In the genomic region with DNA sequence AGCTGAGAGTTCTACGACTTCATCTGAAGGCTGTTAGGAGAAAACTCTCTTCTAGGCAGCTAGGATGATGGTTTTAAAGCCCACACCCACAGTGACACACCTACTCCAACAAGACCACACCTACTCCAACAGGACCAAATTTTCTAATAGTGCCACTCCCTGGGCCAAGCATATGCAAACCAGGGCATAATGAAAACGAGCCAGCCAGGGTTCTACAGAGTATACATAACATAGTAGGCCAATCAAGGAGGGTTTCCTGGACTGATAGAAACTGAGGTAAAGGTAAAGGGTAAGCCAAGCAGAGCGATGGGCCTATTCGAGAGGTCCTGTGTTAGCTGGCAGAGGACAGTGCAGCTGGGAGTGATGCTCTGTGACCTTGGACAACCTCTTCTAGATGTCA, we compare ENCODE assay signal across 18 mouse cellular contexts.
"Had no signal": no experiment of that assay in that cellular context is flagged by ENCODE, and none has a peak within 500 bp of the region (broad histone marks: within the 10 kb centered on the region; RNA-seq: fewer than 3 reads in every experiment).

No protein-coding gene starts in this region.

- H3K9me3 ChIP-seq: lung, embryonic 15.5 days; megakaryocyte, embryonic 14.5 days; midbrain, embryonic 13.5 days; neural tube, embryonic 12.5 days; stomach, embryonic 15.5 days had no signal

- H3K4me3 ChIP-seq: lung, embryonic 15.5 days; midbrain, embryonic 13.5 days; neural tube, embryonic 12.5 days; stomach, embryonic 15.5 days had no signal

- H3K27ac ChIP-seq: macrophage; midbrain, embryonic 13.5 days; neural tube, embryonic 12.5 days; stomach, postnatal 0 days had no signal

- H3K9ac ChIP-seq: liver, postnatal 0 days; lung, embryonic 15.5 days; midbrain, embryonic 13.5 days; neural tube, embryonic 12.5 days; stomach, embryonic 15.5 days had no signal

- ATAC-seq: liver, postnatal 0 days; lung, postnatal 0 days; midbrain, embryonic 13.5 days; midbrain, embryonic 16.5 days had no signal

- H3K36me3 ChIP-seq: lung, embryonic 15.5 days; midbrain, embryonic 13.5 days; neural tube, embryonic 12.5 days; stomach, embryonic 15.5 days had no signal

- H3K4me2 ChIP-seq: midbrain, embryonic 11.5 days; midbrain, embryonic 13.5 days had no signal

- H3K27me3 ChIP-seq: lung, embryonic 15.5 days; neural tube, embryonic 12.5 days; stomach, embryonic 15.5 days had no signal

- DNase-seq: liver, postnatal 0 days; lung, adult 2 months; lung, postnatal 14 days; lung, postnatal 36 days; right cerebral cortex, postnatal 14 days; thymus, adult 2 months; thymus, postnatal 25 days; thymus, postnatal 4 days had no signal
